Mouse (Mus musculus) brain, embryonic 14.5 days (tissue): ENCODE results near the gene Sufu. TPM values are rescaled to one million over a fixed set of nuclear protein-coding genes. Genes with fewer than 3 reads are reported as not detected.

Experiments
- DNase-seq: peaks from one replicate; pipeline ENCODE4 v3.0.0-alpha.2; 2011; ENCODE audit warnings: low read depth
- CTCF ChIP-seq: fragments of 200-500 bp; IDR thresholded peaks from 2 replicates; pipeline ENCODE4 v1.5.1; 2012; ENCODE audit warnings: inconsistent platforms, mild to moderate bottlenecking, moderate library complexity, borderline replicate concordance; ENCODE audit not compliant: insufficient read depth, insufficient read length; ENCODE audit errors: extremely low read depth
- POLR2A ChIP-seq: fragments of 200-500 bp; IDR thresholded peaks from 2 replicates; pipeline ENCODE4 v1.6.1; 2012; ENCODE audit warnings: mild to moderate bottlenecking, inconsistent platforms, borderline replicate concordance; ENCODE audit not compliant: poor library complexity, insufficient read depth, insufficient read length, severe bottlenecking; ENCODE audit errors: extremely low read depth
- polyA plus RNA-seq: library from polyadenylated mRNA; depleted of rRNA; stranded (reverse); fragments of >200 nt; gene quantifications from 2 replicates; pipeline ENCODE4 v1.2.3, GENCODE M21; 2012

The Sufu gene
- polyA plus RNA-seq, 1 experiment = 26.0 TPM

- TF ChIP-seq CTCF = no peak
- peak; percentile 76; the same call in 1 of the 2 replicates for TF ChIP-seq POLR2A
- DNase-seq = peak; percentile 100
These were observed 1.3 kb upstream of the Sufu start, which contains the start of gene Actr1a for GRCm38 (mm10) chr19:46395109-46396009. Gene Actr1a, minus strand, starts transcription at chr19:46395748.

DNA sequence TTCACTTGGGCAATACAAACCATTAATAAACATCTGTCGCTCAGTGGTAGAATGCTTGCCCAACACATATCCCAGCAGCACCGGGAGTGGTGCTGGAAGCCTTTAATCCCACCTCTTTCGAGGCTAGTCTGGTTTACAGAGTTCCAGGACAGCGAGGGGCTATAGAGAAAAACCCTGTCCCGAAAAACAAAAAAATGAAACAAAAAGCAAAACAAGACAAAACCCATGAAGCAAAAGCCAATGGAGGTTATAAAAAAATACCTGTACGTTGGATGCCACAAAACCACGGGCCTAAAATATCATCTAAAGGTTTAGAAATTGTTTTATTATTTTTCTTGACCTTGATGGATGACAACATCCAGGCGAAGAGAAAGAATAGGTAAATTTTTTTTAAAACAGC is 587 bp upstream of the Sufu start:
- no peak for DNase-seq
- TF ChIP-seq CTCF (no peak), POLR2A (no peak)

GRCm38 (mm10) chr19:46397436-46398001 is 823 bp downstream of the Sufu start:
- peak; percentile 50 for DNase-seq
- no peak for TF ChIP-seq CTCF
- no peak for TF ChIP-seq POLR2A

DNA sequence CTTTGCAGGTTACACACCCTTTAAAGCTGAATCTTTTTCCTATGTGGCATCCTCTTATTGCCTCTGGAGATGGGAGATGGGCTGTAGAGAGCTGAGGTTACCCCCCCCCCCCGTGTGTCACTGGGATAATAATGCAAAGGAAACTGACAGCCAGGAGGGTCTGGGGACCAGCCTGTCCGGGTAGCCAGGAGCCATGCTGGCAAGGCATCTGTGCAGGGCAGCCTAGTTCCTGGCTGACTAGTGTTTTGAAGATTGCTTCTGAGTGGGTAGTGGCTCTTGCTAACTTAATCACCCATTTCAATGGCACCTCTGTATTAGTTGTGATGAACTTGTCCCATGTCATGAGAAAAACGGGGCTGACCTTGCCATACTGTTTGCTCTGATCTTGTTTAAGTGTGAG is 1.7 kb downstream of the Sufu start:
- TF ChIP-seq POLR2A (no peak), CTCF (no peak)
- DNase-seq = no peak

DNA sequence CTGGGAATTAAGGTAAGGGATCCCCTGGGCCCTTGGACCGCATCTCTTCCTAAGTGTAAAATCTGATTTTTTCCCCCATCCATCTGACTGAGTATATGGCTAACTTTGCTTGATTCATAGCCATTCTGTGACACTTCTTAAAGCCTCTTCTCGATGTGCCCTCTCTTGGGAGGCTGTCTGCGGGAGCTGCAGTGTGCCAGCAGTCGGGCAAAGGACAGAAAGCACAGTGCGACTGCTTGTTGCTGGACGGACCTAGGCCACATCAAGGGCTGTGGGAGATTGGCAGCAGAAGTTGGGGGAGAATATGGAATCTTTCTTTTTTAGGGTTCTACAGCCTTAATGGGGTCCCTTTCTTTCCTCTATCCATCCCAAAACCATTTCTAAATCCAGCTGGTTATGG is 2.7 kb downstream of the Sufu start:
- no peak for DNase-seq
- no peak for TF ChIP-seq POLR2A
- TF ChIP-seq CTCF = no peak

DNA sequence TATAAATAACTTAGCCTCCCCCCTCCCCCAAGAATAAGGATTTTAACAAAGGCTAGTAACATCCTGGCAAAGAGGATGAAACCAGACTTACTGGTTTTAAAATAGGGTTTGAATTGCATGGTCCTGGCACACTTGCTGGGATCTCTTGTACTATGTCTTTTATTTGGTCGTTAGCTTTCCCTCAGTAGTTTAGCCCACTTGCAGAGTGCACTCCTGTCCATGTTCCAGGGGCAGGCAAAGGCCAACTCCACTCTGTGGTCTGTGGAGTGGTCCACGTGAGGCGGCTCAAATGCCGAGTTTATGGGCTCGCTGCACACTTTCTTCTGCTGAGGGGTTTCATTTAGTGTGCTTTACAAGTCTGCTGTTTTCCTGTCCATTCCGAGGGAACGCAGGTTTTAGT is 3.2 kb downstream of the Sufu start:
- TF ChIP-seq CTCF (no peak), POLR2A (no peak)
- DNase-seq = no peak

DNA sequence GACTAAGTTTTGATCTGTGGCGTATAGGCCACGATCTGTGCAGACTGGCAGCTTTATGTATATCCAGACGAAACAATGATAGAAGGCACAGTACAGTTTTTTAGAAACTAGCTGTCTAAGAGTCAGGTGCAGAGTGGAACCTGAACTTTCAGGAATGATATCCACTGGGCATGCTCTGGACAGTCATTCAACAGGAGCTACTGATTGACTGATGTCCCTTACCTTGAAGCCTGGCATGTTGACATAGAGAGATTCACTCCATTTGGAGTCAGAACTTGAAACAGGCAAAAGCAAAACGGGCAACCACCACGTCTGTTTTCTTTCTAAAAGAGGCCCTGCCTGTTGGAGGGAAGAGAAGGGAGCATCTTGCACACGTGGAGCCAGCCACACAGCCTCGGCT is 3.9 kb downstream of the Sufu start:
- DNase-seq = no peak
- TF ChIP-seq POLR2A (no peak), CTCF (no peak)

- DNase-seq = no peak
- TF ChIP-seq CTCF = no peak
- TF ChIP-seq POLR2A = no peak
These were observed 7.3 kb downstream of the Sufu start for GRCm38 (mm10) chr19:46404030-46404429.

- TF ChIP-seq POLR2A = no peak
- TF ChIP-seq CTCF = no peak
- no peak for DNase-seq
These were observed 10.1 kb downstream of the Sufu start for GRCm38 (mm10) chr19:46406592-46407386.

DNA sequence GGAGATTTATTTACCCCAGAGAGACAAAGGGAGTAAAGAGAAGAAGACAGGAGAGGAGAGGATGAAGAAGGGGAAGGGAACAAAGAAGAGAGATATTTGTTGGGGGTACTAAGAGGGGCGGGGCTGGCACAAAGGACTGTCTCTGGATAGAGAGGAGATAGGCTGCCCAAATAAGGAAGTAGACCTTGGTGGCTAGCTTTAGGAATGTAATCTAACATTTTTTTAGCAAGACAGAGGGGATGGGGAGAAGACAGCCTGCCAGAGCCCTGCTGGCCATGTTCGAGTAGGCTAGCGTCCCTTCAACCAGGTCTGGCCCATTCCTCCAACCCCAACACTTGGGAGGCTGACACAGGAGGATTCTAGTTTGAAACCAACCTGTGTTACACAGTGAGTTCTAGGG is 12.8 kb downstream of the Sufu start:
- no peak for DNase-seq
- no peak for TF ChIP-seq CTCF
- TF ChIP-seq POLR2A = no peak
